Mouse (Mus musculus): Measurements from ENCODE around the gene G6pc2.
A peak's percentile ranks its signal among the peaks of the same experiment; 100 is the strongest.

G6pc2 gene

DNA sequence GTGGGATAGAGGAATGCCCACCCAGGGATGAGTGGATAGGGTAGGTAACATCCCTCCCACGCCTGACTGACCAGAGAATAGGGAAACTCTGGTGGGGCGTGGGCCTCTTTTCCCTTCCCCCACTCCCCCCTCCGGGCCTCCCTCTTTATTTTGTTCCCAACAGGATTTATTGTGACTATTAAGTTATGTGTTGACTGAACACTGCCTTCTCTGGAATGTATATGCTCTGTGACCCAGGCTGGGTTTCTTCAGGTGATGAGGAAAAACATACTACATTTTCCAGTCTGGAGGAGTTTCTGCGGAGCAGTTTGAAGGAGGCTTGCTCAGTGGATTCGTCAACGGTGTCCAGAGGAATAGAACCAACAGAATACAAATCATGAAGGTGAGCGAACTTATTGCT, at the start of gene G6pc2:
Gene G6pc2 (plus strand): TSS at position 301 of the 400 bp plus-strand sequence.
- DNase-seq (ENCODE audit: low spot score): no peak

- no peak for DNase-seq (ENCODE audit: low spot score)
These were observed 40.3 kb upstream of the G6pc2 start for GRCm38 (mm10) chr2:69170395-69171077.

GRCm38 (mm10) chr2:69175296-69175695, 35.6 kb upstream of the G6pc2 start:
- no peak for DNase-seq (ENCODE audit: low spot score)

- no peak for DNase-seq (ENCODE audit: low spot score)
These were observed 31.2 kb upstream of the G6pc2 start for GRCm38 (mm10) chr2:69179721-69180120.

- DNase-seq (ENCODE audit: low spot score): no peak
These were observed 22.9 kb upstream of the G6pc2 start for GRCm38 (mm10) chr2:69187990-69188389.

- DNase-seq (ENCODE audit: low spot score): no peak
These were observed 22.1 kb upstream of the G6pc2 start for GRCm38 (mm10) chr2:69188732-69189131.

DNA sequence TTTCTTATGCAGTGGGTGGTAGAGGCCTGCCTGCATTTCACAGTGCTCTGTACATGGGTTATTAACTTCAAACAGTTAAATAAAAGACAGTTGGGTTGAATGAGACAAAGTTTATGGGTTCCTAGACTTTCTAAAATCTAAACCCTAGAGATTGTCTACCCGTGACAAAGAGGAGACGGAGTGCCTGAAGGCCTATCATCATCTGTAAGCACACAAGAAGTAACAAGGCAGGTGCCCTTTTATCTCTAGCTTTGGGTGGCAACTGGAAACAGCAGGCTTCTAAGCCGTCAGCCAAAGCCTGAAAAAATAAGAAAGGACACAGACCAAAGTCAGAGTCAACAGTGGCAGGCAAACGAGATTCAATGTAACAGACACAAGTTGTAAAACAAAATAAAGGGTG, 21.7 kb upstream of the G6pc2 start:
- no peak for DNase-seq (ENCODE audit: low spot score)

- DNase-seq (ENCODE audit: low spot score): no peak
These were observed 19.8 kb upstream of the G6pc2 start for GRCm38 (mm10) chr2:69191059-69191458.

GRCm38 (mm10) chr2:69193555-69193954, 17.3 kb upstream of the G6pc2 start:
- peak; percentile 4 for DNase-seq (ENCODE audit: low spot score)

- no peak for DNase-seq (ENCODE audit: low spot score)
These were observed 5.7 kb upstream of the G6pc2 start for GRCm38 (mm10) chr2:69205185-69205584.

DNA sequence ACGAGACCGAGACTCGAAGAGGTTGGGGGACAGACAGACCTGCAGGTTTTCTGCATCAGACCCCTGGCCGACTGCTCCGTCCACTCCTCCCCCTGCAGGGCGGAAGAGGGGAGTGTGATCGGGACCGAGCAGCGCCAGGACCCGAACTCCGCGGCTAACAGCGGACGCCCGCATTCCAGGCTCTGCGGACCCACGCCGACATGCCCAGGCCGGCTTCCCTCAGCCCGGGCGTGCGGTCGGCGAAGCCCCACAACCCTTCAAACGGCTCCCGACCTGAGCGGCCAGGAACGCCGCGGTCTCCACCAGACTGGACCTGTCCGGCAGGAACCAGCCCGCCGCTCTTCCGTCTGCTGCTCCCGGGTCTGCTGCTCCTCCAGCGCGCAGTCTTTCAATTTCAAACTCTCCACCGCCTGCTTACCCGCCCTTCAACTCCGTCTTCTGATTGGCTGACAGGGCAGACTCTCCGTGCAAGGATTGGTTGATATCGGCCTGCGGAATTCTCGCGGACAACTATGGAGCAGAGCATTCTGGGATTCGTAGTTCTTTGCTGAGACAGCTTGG, 5.0 kb upstream of the G6pc2 start, which contains the start of gene Spc25:
Gene Spc25 (minus strand): TSS at position 404 of the 561 bp plus-strand sequence.
- peak; percentile 97 for DNase-seq (ENCODE audit: low spot score)

DNA sequence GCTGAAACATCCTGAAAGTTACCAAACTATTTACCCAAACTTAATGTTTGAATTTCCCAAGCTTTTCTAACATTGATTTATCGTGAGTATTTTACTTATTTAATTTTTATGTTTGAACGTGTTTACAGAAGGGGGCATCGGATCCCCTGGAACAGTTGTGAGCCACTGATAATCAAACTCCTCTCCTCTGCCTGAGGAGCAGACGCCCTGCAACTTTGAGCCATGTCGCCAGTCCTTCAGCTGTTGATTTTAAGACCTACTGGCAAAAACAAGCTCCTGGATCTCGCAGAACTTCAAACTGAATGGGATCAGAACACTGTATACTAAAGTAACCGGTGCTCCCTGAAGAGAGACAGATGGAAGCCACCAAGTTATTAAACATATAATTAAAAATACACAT, 4.3 kb upstream of the G6pc2 start:
- DNase-seq (ENCODE audit: low spot score): no peak

GRCm38 (mm10) chr2:69209684-69210083, 1.2 kb upstream of the G6pc2 start:
- DNase-seq (ENCODE audit: low spot score): no peak

DNA sequence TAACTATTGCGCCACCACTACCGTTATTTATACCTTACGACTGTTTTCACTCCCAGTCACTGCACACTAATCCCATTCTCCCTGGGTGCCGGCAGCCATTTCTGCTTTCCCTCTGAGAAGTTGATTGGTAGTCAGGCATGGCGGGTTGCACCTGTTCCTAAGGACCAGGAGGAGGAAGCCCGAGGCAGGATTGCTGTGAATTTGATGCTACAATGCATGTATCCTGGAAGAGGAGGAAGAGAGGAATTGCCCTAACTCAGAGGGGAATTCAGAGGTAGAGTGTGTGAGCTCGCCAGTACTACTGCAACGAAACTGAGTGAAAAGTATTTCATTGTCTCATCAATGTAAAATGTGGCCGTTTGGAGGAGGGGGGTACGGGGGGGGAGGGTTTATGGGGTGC, 1.8 kb downstream of the G6pc2 start:
- DNase-seq (ENCODE audit: low spot score): no peak

- DNase-seq (ENCODE audit: low spot score): no peak
These were observed 4.4 kb downstream of the G6pc2 start for GRCm38 (mm10) chr2:69215242-69215641.

DNA sequence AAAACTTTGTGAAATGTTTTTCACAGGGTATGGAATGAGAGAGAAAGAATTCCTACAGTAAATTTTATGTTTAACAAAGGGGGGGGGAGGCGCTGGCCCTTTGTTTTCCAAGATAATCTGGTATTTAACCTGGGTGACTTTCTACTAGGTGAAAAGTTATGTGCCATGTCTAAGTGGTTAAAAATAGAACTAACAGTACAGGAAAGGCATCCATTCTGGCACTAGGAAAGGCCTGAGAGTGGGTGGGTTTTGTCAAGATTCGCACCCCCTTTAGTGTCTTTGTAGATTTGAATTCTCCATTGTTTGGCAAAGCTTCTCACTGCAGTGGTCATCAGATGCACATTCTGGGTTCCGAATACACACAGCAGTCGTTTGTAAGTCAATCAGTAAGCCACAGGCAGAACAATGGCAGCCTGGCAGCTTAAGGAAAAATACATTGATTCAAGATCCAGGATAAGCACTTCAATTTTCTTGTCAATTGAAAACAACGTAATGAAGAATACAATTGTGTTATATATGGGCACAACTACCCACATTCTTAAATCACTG, 11.1 kb downstream of the G6pc2 start:
- DNase-seq (ENCODE audit: low spot score): no peak

- no peak for DNase-seq (ENCODE audit: low spot score)
These were observed 11.9 kb downstream of the G6pc2 start for GRCm38 (mm10) chr2:69222815-69223214.

DNA sequence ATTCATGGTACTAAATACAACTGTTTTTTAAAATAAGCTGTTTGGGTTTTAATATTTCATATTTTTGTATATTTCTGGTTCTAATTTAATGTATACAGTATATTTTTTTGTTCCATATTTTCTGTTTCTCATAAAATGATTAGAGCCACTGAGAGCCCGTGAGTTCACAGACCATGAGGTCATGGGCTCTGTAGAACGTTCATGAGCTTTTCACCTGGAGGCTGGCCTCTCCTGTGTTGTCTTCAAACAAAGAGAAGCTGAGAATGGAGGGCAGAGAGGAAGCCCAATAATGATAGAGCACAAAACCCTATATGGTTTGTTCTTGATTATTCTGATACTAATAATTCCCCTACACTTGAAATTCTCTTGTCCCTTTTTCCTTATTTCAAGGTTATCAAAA, 13.9 kb downstream of the G6pc2 start:
- no peak for DNase-seq (ENCODE audit: low spot score)

DNA sequence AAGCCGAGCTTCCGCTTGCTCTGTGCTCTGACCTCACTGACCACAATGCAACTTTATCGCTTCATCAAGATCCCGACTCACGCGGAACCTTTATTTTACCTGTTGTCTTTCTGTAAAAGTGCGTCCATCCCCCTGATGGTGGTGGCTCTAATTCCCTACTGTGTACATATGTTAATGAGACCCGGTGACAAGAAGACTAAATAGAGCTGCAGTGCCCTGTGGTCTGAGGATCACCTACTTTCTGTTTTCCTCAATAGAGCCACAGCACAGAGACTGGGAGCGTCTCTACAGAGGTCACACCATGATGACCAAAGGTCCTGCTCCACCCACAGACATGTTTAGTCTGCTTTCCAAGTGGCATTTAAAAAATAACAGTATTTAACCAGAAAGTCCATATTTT, 16.0 kb downstream of the G6pc2 start:
- DNase-seq (ENCODE audit: low spot score): no peak

- DNase-seq (ENCODE audit: low spot score): no peak
These were observed 17.8 kb downstream of the G6pc2 start for GRCm38 (mm10) chr2:69228635-69229034.

- no peak for DNase-seq (ENCODE audit: low spot score)
These were observed 19.3 kb downstream of the G6pc2 start for GRCm38 (mm10) chr2:69230137-69230536.

- no peak for DNase-seq (ENCODE audit: low spot score)
These were observed 21.2 kb downstream of the G6pc2 start for GRCm38 (mm10) chr2:69232101-69232500.

DNA sequence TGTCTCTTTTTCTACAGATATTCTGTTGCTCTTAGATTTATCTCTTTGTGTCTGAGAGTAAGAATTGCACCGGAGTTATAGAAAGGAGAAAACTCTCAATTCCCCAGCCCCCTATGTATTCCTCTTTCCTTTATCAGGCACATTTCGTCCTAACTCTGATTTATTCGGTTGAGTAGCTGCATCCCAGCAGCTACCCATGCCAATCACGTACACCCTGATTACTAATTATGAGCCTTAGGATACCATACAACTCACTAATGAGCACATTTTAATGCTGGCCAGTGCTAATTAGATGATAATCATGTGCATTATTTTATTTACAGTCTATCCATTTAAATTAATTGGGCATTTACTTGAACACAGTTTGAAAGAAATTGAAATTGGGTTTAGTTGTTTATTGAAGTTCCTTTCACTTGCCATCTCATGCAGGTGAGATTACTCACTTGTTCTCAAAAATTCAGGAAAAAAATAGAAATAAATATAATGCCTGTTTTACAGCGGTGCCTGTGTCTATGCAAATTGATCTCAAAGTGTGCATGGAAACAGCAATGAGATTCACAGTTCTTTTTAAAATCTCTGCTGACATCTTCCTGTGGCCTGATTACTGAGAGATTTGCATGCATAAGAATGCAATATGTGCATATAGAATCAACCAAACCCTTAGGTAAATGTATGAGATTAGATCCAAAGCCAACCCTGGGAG, 24.3 kb downstream of the G6pc2 start:
- no peak for DNase-seq (ENCODE audit: low spot score)
